Mouse (Mus musculus): ENCODE results near the gene Cnot11.
"Not testable (repeated sequence)": the region's sequence is repeated elsewhere in the genome, so short reads cannot be mapped to it uniquely, and the experiment has no call there.

Cnot11 gene

DNA sequence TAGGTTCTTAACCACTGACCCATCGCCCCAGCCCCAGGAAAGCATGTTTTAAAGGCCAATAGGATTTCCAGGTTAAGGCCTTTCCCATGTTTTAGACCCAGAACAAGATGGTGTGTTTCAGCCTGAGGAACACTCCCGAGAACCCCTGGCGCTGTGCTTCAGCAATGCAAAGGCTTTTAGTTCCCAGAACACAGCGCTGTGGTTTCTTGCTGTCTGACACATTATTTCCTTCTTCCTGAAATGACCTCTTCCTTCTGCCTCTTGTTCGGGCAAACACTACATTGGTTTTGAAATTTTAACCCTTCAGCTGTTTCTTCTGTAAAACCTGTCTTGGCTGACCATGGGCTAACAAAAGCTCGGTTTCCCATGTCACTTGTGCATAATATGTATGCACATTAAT, 44.3 kb downstream of the Cnot11 start:
- no peak for DNase-seq (ENCODE audit: low spot score)

DNA sequence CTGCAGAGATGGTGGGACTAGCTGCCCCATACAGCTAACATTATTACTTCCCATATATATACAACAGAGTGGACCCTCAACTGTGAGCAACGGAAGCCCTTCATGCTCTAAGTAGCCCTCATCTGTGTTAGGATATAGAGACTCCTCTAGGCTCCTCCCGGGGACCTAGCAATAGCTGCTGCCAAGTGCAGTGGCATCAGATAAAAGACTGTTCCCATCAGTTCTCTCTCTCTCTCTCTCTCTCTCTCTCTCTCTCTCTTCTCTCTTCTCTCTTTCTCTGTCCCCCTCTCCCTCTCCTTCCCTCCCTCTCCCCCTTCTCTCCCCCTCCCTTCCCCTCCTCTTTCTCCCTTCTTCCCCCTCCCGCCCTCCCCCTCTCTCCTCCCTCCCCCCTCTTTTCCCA, 46.4 kb downstream of the Cnot11 start:
- no peak for DNase-seq (ENCODE audit: low spot score)

DNA sequence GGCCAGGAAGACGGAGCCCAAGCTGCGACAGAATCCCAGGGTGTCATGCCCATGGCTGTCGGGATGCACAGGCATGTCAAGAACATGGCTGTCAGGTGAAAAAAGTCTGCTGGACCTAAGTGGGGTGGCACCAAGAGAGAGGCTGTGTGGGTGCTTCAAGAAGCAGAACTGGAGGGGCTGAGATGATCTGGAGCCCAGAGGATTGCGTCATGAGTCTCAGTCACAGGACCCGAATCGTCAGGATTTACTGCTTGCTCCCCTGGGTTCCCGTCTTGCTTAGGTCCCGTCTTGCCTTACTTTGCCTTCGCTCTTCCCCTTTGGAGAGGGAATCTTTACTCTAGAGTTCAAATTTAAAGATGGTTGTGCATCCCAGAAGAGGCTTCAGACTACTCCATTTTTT, 48.4 kb downstream of the Cnot11 start:
- no peak for DNase-seq (ENCODE audit: low spot score)

DNA sequence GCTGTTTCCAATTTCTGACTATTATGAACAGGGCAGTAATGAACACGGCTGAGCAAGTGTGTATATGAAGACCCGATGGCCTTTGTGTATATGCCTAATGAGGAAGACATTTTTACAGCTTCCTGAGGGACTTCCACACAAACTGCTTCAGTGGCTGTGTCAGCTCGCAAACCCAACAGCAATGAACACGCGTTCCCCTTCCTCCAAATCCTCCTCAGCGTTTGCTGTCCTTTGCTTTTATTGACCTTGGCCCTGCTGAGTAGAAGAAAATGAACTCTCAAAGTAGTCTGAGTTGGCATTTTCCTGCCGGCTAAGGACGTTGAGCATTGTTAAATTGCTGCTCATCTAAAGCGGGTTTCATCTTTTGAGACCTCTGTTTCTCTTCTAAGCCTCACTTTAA, 50.6 kb downstream of the Cnot11 start:
- DNase-seq (ENCODE audit: low spot score) = no peak

DNA sequence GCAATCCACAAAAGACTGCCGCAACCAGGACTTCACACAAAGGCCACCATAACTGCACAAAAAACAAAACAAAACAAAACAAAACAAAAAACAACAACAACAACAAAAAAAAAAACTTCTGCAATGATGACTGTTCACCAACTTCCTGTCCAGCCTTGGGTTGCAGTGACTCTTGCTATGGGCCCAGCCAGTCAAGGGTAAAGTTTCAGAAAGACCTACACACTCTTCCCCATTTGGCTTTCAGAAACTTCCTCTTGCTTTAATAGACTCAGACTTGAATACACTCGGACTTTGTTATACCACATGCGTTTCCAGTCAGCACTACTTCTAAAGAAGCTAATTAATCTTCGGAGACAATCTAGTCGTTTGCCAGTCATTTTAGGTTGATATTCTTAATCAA, 55.4 kb downstream of the Cnot11 start:
- DNase-seq (ENCODE audit: low spot score) = no peak

DNA sequence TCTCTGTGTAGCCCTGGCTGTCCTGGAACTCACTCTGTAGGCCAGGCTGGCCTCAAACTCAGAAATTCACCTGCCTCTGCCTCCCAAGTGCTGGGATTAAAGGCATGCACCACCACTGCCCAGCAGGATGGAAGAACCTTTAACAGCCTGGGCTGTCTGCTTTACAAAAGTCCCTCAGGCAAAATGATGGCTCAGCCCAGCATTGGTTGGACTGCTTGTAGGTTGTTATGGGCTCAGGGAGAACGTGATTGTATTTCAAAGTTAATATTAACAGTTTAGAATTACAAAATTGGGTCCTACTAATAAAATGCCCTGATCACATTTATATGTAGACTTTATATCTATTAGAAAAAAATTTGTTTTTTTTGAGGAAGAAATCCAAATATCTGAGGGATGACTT, 56.8 kb downstream of the Cnot11 start:
- not testable (repeated sequence) for DNase-seq (ENCODE audit: low spot score)

DNA sequence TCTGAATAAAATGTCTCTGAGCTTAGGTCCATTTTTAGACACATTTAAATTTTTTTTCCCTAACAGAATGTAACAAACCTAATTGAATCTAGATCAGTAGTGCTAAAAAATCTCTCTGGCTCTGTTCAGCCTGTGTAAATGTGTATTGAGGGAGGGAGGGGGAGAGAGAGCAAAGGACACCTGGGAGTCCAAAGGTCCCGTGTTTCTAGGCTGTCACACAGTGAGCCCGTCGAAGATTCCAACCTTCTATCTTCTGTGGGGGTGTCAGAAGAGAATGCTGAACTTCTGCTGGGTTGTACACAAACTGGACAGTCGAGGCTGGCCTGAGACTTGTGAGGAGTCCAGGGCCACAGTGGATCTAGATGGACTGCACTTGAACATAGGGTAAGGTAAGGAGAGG, 57.3 kb downstream of the Cnot11 start:
- no peak for DNase-seq (ENCODE audit: low spot score)

DNA sequence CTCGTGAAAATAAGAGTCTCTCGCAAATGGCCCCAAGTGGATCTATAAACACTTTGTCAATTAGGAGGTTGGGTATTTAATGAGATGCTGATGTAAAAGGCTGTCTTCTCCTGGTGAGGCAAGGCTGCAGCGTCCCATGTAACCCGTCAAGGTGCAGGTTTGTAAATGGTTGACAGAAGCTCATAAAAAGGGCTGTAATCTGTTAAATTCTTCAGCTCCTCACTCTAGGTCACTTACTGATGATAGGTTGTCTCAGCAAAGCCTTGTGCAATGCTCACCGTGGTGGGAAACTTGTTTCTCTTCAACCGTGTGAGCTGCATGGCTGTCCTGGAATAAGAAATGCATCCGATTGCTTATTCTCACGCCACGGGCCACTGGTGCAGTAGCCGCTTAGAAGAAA, 59.0 kb downstream of the Cnot11 start:
- no peak for DNase-seq (ENCODE audit: low spot score)
